Mouse (Mus musculus): Measurements from ENCODE around the gene Hist1h4f.

DNA sequence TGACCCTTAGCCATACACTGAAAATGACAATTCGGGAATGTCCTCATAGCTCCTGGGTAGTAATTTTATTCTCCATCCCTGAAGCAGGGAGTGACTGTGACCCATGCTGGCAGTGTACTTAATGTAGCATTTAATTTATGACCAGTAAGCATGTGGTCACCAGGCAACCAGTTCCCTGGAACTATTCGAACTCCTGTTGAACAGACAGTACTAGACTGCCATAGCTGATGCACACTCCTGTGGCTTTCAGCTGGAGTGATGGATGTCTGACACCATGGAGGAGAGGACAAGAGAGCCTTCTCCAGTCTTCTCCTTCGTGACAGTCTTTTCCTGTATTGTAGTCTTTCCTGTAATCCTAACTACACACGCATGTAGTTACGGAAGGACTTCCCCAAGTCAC is 22.4 kb downstream of the Hist1h4f start:
- TF ChIP-seq CTCF (IDR thresholded peaks at IDR 0.05; ENCODE audit: borderline replicate concordance, insufficient read depth, low read depth, low read length) (no peak), POLR2A (IDR thresholded peaks at IDR 0.05; ENCODE audit: borderline replicate concordance, insufficient read depth, low read length) (no peak)

Data from cerebellum, adult 2 months (tissue).